Mouse (Mus musculus) liver, embryonic 14.5 days (tissue): Measurements from ENCODE around the gene Nt5c. TPM values are rescaled to one million over a fixed set of nuclear protein-coding genes. Genes with fewer than 3 reads are reported as not detected.
A peak's percentile ranks its signal among the peaks of the same experiment; 100 is the strongest.
"Not testable (repeated sequence)": the region's sequence is repeated elsewhere in the genome, so short reads cannot be mapped to it uniquely, and the experiment has no call there.

Experiments used
- ATAC-seq: fragments of 200-750 bp; cut with Nextera tagmentation; 2 replicates; pipeline ENCODE4 v1.8.0; 2017; ENCODE audit warnings: moderate number of reproducible peaks, mild to moderate bottlenecking, moderate library complexity; ENCODE audit not compliant: insufficient read depth
- DNase-seq, 3 experiments: peaks; one replicate each; pipeline ENCODE4 v3.0.0-alpha.2; 2012 to 2013; ENCODE audit warnings: low read depth in 3 of 3, low spot score in 3 of 3
- H3K27ac ChIP-seq: fragments of 300-500 bp; sonication (generic); 2 replicates; pipeline ENCODE4 v1.5.1; 2014; ENCODE audit warnings: moderate library complexity, mild to moderate bottlenecking, control low read depth, inconsistent platforms
- H3K27me3 ChIP-seq: fragments of 300-500 bp; sonication (generic); 2 replicates; pipeline ENCODE4 v1.6.1; 2014; ENCODE audit warnings: mild to moderate bottlenecking, low read length, moderate library complexity; ENCODE audit not compliant: control insufficient read depth, insufficient read depth
- H3K36me3 ChIP-seq: fragments of 300-500 bp; sonication (generic); replicated peaks from 2 replicates; pipeline ENCODE4 v1.6.1; 2014; ENCODE audit warnings: low read depth; ENCODE audit not compliant: control insufficient read depth, insufficient read depth
- H3K4me1 ChIP-seq, 2 experiments: fragments of 200-500 bp in 1 of 2; fragments of 300-500 bp in 1 of 2; sonication (generic) in 1 of 2; replicated peaks; 2 replicates each; pipeline ENCODE4 v1.6.1; 2012 to 2014; ENCODE audit warnings: antibody characterized with exemption in 1 of 2, inconsistent platforms in 1 of 2, low read length in 1 of 2; ENCODE audit not compliant: control insufficient read depth in 2 of 2, insufficient read depth in 2 of 2
- H3K4me2 ChIP-seq: fragments of 300-500 bp; sonication (generic); 2 replicates; pipeline ENCODE4 v1.6.1; 2014; ENCODE audit warnings: low read depth, mild to moderate bottlenecking, control low read depth, moderate library complexity
- H3K4me3 ChIP-seq, 2 experiments: fragments of 200-500 bp in 1 of 2; fragments of 300-500 bp in 1 of 2; sonication (generic) in 1 of 2; 2 replicates each; pipeline ENCODE4 v1.5.1; 2012 to 2014; ENCODE audit warnings: low read depth in 2 of 2, low read length in 2 of 2, mild to moderate bottlenecking in 2 of 2, control low read depth in 1 of 2, inconsistent platforms in 1 of 2, moderate library complexity in 1 of 2; ENCODE audit not compliant: insufficient read depth in 1 of 2
- H3K9ac ChIP-seq: fragments of 300-500 bp; sonication (generic); replicated peaks from 2 replicates; pipeline ENCODE4 v1.6.1; 2014; ENCODE audit warnings: mild to moderate bottlenecking, control low read depth, moderate library complexity
- H3K9me3 ChIP-seq: fragments of 300-500 bp; sonication (generic); 2 replicates; pipeline ENCODE4 v1.6.1; 2016; ENCODE audit warnings: low read length, mixed read lengths; ENCODE audit not compliant: control insufficient read depth
- CTCF ChIP-seq: IDR thresholded peaks from 2 replicates; pipeline ENCODE4 v1.5.1; 2016; ENCODE audit warnings: antibody characterized with exemption, low read depth, control low read depth
- EP300 ChIP-seq: IDR thresholded peaks from 2 replicates; pipeline ENCODE4 v1.6.1; 2016; ENCODE audit warnings: antibody characterized with exemption, low read depth
- WGBS: fragments of 180-500 bp; shearing (Covaris S2); extraction: QIAGEN DNeasy Blood & Tissue Kit; methylation state at CpG from one replicate; pipeline ENCODE4 v1.1.7; 2014; ENCODE audit not compliant: insufficient replicate concordance; 5-methylcytosine and 5-hydroxymethylcytosine counted together
- polyA plus RNA-seq, 2 experiments: library from polyadenylated mRNA; depleted of rRNA in 1 of 2; stranded (reverse) in 1 of 2; unstranded in 1 of 2; fragments of >200 nt; fragmentation: Nextera tagmentation in 1 of 2; extraction: Ambion mirVana in 1 of 2; gene quantifications; 2 replicates each; pipeline versions ENCODE4 v1.2.1 to v1.2.3; 2012 to 2014

The Nt5c gene
- polyA plus RNA-seq, 2 experiments, result 31.9 to 50.7 TPM

- Histone ChIP-seq H3K36me3 (no peaks in the 10 kb centered on the region), H3K27ac (no peak overlapping the region), H3K9ac (no peak overlapping the region), H3K4me1 (no peaks in the 10 kb centered on the region), H3K4me2 (no peak overlapping the region), H3K9me3 (no peaks in the 10 kb centered on the region), H3K27me3 (no peaks in the 10 kb centered on the region; the same call in 1 of the 2 replicates), H3K4me3 (no peak overlapping the region)
- TF ChIP-seq CTCF, result peak; percentile 53
- no peak for TF ChIP-seq EP300
- DNase-seq (no peak), ATAC-seq (no peak)
- WGBS, result 78% methylated on average over 15 of the region's 15 CpGs
These were observed 36.0 kb downstream of the Nt5c start for GRCm38 (mm10) chr11:115455619-115456018.

DNA sequence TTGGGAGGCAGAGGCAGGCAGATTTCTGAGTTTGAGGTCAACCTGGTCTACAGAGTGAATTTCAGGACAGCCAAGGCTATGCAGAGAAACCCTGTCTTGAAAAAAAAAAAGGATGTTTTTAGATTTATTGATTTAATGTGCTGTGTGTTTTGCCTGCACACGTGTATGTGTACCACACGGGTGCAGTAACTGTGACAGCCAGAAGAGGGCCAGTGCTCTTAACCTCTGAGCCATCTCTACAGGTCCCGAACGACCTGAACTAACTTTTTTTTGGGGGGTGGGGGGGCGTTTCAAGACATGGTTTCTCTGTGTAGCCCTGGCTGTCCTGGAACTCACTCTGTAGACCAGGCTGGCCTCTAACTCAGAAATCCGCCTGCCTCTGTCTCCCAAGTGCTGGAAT, 36.8 kb downstream of the Nt5c start:
- ATAC-seq, H3K9me3 ChIP-seq, H3K36me3 ChIP-seq, H3K9ac ChIP-seq, H3K4me1 ChIP-seq, H3K27me3 ChIP-seq, DNase-seq, H3K4me3 ChIP-seq, H3K4me2 ChIP-seq, H3K27ac ChIP-seq: not testable (repeated sequence)
- 65% methylated on average over 6 of the region's 6 CpGs for WGBS
- TF ChIP-seq CTCF, result peak; percentile 28; the same call in 1 of the 2 replicates

DNA sequence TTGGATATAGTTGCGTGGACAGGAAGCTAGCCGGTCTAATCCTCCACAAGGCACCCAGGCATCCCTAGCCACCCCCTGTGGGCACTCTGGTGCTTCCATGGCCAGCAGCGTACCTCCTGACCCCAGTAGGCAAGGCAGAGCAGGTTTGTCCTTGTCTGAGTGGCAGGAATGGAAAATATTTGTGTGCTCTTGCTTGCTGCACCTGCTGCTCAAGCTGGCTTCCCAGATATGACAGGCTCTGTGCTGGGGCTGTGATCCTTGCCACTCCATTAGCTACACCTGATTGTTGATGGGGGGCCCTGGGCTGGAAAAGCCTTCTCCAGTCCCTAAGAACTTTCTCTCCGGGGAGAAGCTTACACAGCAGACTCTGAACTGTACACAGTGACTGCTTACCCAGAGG, 38.4 kb downstream of the Nt5c start:
- no peaks in the 10 kb centered on the region for H3K36me3 ChIP-seq
- no peaks in the 10 kb centered on the region for H3K27me3 ChIP-seq
- H3K9me3 ChIP-seq, result no peaks in the 10 kb centered on the region
- H3K4me2 ChIP-seq, result no peak overlapping the region
- no peak overlapping the region for H3K9ac ChIP-seq
- no peak for DNase-seq
- H3K27ac ChIP-seq, result no peak overlapping the region
- WGBS, result 64% methylated on average over 4 of the region's 4 CpGs
- ATAC-seq, result no peak
- TF ChIP-seq EP300 (no peak), CTCF (no peak)
- no peak overlapping the region for H3K4me3 ChIP-seq
- H3K4me1 ChIP-seq, result peaks cover 0 to 12% of the 10 kb centered on the region in 2 experiments; a peak in 2 of 4 replicates

GRCm38 (mm10) chr11:115452281-115452860, 39.3 kb downstream of the Nt5c start:
- Histone ChIP-seq H3K27me3 (no peaks in the 10 kb centered on the region), H3K4me3 (no peak overlapping the region), H3K4me2 (no peak overlapping the region), H3K36me3 (no peaks in the 10 kb centered on the region), H3K27ac (no peak overlapping the region), H3K9me3 (no peaks in the 10 kb centered on the region), H3K9ac (no peak overlapping the region), H3K4me1 (peaks cover 0 to 12% of the 10 kb centered on the region in 2 experiments; a peak in 2 of 4 replicates)
- DNase-seq (no peak), ATAC-seq (no peak)
- TF ChIP-seq EP300, result no peak
- TF ChIP-seq CTCF, result no peak
- 60% methylated on average over 7 of the region's 7 CpGs for WGBS

DNA sequence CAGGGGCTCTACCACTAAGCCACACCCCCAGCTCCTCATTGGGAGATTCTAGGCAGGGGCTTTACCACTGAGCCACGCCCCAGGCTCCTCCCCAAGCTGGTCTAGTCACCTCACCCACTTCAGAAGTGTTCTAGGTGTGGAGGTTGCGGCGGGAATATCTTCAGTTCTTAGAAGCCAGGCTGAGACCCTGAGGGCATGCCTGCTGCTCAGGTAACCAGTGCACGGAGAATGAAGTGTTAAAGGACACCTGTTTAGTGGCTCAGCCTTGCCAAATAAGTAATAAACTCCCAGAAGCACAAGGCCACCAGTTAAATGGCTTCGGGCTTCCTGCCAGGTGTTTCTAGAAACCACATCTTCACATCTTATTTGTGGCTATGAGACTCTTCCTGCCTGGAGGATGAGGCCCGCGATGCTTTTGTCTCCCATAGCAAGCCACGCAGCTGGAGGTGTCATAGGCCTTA, 39.9 kb downstream of the Nt5c start:
- Histone ChIP-seq H3K9me3 (no peaks in the 10 kb centered on the region), H3K4me2 (no peak overlapping the region), H3K9ac (no peak overlapping the region), H3K36me3 (no peaks in the 10 kb centered on the region), H3K4me3 (no peak overlapping the region), H3K27ac (no peak overlapping the region), H3K27me3 (no peaks in the 10 kb centered on the region), H3K4me1 (peaks cover 0 to 17% of the 10 kb centered on the region in 2 experiments; a peak in 2 of 4 replicates)
- no peak for ATAC-seq
- 56% methylated on average over 8 of the region's 8 CpGs for WGBS
- DNase-seq, result no peak
- TF ChIP-seq CTCF (no peak), EP300 (no peak)
